Mouse (Mus musculus) embryo, embryonic 11 days (tissue): ENCODE results near the gene Kcnf1.
"Not testable (repeated sequence)": the region's sequence is repeated elsewhere in the genome, so short reads cannot be mapped to it uniquely, and the experiment has no call there.

Source experiments
- DNase-seq: peaks from one replicate; pipeline ENCODE4 v3.0.0-alpha.2; 2015

Gene Kcnf1

DNA sequence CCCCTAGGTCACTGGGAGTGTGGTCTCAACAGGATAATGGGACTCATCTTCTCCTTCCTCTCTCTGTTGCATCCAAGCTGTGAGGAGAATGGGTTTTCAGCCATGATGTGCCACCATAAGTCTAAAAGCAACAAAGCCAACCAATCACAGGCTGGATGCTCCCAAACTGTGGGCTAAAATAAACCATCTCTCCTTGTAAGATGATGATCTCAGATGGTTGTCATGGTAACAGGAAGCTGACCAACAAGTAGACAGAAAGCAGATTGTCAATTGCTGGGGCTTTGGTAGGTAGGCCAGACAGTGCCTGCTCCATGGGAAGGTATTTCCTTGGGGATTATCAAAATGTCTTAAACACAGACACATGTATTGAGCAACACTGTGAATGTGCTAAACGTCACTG, 20.9 kb downstream of the Kcnf1 start:
- DNase-seq: no peak

DNA sequence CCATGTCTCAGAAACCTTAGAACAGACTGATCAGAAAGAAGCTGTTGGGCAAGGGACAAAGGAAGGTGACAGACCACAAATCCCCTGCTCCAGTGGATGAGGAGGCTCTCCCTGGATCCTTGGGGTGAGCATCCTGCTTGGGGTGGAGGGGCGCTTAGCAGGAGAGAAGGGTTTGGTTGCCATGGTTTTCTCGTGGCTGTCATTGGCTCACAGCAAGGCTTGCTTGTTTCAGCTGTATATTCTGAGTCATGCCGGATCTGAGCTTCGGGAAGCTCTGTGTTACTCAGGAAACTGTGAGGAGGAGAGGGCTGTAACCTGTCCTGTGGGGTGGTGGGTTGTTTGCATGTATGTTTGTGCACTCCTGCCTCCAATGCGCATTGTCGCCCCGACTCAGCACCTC, 23.8 kb downstream of the Kcnf1 start:
- DNase-seq: no peak

DNA sequence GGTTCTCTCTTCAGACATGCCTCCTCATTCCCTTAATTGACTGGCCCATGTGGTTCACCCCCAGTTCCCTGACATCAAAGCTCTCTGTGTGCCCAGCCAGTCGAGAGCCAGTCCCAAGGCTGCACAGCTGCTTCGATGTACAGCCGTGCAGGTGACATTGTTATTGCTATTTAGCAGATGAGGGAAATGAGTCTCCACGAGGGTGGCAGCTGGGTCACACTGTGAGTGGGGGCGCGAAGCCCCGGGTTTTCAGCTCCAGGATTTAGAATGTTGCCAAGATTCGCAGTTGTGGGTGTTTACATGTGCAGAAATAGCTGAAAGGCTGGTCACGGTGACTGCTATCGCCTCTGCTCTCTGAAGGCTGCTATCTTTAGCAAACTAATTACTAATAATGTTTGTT, 27.8 kb downstream of the Kcnf1 start:
- no peak for DNase-seq

DNA sequence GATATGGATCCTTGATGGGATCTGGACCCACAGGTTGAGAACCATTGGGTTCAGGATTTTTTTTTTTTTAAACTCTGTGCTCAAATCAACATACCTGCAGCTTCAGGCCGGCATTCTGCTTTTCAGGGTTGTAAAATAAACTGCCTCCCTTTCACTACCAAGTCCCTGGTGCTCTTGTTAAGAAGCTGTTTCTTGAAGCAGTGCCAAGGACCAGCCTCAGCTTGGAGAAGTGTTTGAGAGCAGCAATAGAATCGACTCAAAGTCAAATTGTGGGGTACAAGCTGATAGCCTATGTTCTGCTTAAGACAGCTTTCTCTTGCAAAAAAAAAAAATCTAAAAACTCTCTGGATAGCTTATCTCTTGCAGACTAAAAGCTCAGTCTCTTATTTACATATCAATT, 34.9 kb downstream of the Kcnf1 start:
- no peak for DNase-seq

DNA sequence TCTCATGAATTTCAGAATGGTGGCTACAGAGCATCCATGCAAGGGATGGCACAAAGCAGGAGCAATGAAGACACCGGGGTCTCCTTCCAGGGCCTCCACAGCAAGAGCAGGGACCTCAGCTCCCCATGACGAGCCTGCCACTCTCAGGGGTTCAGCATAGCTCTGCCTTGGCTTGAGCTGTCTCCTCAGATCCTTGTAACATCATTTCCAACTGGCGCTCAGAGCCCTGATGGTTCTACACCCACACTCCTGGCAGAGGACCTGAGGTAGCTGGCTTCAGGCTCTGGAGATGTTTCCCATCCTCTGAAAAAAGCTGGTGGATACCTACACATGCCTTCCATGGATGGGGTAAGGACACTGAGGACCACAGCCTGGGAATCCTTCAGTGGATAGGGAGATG, 36.3 kb downstream of the Kcnf1 start:
- no peak for DNase-seq

DNA sequence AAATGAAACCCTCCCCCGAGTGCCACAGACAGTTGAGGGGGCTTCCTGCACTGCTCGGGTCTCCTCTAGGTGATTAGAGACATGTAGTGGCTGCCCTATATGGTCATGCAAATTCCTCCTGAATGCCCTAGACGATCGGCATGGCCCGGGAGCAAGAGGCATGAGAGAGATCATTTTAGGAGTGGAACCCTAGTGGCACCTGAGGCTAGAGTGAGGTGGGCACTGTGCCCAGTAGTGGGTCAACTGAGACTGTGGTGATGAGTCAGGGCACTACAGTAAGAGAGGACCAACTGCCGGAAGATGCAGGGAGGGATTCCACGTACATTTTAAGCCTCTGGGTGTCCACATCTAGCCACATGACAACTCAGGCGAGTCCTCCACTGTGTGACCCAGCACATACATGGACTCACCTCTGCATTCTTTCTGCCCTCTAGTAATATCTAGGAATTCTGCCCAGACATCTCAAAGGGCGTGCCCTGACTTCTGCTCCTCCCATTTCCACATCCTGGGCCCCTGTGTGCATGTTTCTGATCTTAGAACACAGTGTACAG, 42.1 kb downstream of the Kcnf1 start:
- DNase-seq: no peak

DNA sequence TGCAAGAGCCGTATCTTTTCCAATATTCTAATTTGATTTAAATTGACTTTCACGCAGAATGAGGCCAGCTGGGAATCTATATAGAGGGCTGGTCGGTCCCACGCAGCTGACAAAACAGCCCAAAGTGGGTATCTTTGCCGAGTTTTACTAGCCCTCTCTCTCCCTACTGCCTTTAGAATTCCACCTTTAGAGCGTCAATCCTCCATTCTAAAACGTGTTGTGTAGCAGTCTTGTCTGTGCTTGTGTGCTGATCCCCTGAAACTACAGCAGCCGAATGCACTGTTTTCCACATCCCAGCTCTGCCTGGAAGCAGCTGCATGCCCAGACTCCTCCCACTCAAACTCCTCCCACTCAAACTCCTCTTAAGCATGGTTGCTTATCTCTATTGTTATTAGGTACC, 44.4 kb downstream of the Kcnf1 start:
- DNase-seq: no peak

DNA sequence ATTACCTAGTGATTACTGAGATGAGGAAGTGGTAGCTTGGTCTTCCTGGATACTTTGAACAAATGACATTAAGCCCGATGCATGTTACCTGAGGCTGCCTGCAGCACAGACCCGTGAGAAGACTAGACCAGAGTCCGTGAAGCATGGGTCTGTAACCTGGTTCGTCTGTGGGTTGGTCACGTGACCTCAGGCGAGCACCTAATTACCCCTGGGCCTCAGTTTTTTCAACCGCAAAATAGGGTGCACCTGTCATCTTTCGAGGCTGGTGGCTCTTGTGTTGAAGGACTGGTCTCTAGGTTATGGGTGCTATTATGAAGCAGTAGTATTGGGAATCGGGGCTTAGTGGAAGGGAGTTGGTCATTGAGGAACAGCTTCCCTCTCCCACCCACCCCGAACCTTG, 45.1 kb downstream of the Kcnf1 start:
- no peak for DNase-seq

DNA sequence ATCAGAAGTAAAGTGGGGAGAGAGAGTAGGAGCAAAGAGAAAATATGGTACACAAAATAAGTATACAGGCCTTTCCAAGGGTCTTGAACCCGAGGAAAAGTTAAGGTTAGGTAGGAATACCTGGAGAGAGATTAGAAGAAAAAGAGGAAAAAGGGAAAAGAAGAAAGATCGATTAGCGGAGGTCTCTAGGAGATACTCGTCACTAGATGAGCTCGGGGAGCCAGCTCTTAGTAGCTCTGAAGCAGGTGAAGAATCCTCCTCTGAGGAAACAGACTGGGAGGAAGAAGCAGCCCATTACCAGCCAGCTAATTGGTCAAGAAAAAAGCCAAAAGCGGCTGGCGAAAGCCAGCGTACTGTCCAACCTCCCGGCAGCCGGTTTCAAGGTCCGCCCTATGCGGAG, 53.8 kb downstream of the Kcnf1 start:
- DNase-seq: not testable (repeated sequence)
